Mouse (Mus musculus): ENCODE measurements around the gene Prkaca.
A peak's percentile ranks its signal among the peaks of the same experiment; 100 is the strongest.
"Not testable (repeated sequence)": the region's sequence is repeated elsewhere in the genome, so short reads cannot be mapped to it uniquely, and the experiment has no call there.

The Prkaca gene

DNA sequence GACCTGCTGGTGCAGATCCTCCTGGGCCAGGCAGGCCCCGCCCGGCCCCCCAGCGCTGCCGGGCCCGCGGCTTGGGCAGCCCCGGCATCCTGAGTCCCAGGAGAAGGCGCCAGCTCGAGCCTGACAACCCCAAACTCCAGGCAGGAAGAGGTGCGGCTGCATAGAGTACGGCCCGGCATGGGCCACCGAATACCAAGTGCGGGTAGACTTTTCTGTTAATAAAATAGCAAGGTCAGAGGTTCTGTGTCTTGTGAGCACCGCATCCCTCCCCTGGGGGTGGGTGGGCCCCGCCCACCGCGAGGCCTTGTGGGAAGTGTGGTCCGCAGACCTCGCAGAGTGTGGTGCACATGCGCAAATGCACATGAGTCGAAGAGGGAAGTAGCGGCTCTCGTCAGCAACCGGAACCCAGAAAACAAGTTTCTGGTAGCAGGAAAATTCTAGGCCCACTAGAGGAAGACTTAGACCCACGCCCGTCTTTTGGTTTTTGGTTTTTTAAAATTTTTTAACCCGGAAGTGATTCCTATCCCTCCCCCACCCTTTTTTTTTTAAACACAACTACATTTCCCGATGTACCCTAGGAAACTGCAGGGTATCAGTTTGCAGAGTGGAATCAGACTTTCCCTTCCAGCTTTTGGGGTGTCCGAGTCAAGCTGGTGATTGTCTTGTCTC is 31.9 kb downstream of the Prkaca start:
- peak; percentile 96 for DNase-seq

DNA sequence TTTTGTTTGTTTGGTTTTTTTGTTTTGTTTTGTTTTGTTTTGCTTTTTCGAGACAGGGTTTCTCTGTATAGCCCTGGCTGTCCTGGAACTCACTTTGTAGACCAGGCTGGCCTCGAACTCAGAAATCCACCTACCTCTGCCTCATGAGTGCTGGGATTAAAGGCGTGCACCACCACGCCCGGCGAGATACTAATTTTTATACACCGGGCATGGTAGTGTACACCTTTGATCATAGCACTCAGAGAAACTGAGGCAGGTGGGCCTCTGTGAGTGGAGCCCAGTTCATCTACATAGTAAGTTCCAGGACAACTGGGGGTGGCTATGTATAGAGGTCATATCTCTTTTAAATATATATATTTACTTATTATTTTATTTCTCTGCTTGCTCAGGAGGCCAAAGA is 32.7 kb downstream of the Prkaca start:
- DNase-seq = not testable (repeated sequence)

DNA sequence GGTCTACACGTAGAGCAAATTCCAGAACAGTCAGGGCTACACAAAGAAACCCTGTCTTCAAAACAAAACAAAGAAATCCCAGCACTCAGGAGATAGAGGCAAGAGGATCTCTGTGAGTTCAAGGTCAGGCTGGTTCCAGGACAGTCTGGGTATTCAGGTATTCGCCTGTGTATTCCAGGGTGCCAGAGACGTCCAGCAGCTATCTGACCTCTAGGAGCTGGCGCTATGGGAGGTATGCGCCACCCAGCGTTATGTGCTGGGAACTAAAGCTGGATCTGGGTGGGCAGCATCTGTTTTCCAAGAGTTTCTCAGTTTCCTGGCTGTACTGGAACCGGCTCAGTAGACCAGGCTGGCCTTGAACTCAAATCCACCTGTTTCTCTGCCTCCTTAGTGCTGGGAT is 35.6 kb downstream of the Prkaca start:
- DNase-seq = no peak

DNA sequence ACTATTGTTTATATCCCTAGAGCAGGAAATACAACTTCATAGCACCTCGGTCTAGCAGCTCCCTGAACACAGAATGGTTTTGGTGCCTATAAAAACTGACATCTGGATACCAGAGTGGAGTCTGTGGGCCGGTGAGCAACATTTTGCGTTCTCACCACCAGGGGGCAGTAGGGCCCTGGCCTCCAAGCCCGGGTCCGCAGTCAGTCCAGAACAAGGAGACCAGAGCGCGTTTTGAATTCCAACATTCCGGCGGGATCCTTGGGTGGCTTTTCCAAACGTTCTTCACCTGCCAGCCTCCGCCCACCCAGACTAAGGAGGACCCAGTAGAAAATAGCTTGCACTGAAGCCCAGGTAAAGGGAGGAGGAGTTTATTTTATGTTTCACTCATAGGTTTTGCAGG is 37.1 kb downstream of the Prkaca start:
- DNase-seq = peak; percentile 93

DNA sequence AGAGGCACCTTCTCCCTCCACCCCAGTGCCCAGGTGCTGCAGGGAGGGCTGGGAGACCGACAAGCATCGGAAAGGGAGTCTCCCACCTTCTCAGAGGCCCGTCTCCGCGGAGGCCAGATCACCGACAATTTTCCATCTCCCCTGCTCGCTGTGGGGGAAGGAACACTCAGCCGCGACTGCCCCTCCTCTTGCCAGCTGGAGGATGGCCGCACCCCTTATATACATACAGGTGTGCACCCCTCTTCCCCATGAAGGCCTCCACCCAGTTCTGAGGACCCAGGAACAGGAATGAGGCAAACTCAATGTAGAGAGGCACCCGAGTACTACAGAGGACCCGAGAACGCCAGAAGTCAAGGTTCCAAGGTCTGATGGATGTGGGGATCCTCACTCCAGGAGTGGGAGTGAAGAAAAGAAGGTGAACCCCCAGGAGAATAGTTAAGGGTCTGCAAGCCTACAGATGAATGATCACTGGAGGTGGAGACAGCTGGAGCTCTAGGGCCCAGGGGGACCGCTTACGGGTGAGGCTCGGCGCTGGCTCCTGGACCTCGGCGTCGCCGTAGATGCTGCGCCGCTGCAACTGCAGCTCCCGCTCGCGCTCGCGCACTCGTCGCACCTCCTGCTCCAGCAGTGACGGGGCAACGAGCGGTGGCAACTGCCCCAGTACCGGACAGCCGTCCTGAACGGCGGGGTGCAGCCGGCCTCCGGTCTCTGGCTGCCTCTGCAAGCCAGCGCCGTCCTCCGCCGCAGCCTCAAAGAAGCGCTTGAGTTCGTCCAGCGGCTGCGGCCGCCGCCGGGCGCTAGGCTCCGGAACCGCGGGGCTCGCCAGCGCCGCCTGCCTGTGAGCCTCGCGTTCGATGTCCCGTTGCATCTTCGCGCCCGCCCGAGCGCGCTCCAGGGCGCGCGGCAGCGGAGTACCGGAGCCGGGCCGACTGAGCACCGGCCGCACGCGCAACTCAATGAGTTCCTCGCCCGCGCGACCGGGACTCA is 38.1 kb downstream of the Prkaca start:
- DNase-seq = peak; percentile 88

DNA sequence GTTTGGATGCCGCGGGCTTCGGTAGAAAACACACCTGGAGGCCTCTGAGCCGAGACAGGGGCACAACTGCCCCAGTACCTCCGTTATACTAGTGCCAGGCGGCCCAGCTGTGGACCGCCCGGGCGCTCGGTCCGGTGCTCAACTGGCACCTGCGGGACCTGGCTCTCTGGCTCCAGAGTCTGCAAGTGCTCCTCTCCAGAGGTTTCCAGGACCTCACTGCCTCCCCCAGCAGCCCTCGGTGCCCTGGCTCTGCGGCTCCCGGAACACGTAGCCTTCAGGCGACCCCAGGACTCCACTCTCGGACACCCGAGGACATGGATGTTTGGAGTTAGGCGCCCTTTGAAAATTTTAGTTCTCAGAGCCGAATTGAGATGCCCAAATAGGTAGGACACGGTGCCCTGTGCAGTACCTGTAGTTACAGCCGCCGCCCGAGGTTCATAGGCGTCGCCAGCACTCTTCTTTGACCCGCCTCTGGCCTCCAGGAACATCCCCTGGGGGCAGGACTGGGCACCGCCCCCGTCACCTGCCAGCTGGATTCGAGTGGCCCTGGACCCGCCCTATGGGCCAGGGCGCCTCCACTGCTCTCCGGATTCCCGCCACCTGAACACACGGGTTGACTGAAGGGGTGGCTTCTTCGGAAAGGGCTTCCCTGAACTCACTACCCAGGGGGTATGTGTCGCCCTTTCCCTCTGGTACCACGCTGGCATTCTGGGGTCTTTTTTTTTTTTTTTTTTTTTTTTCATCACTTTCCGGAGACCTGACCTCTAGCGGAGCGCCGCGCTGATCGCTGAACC is 39.1 kb downstream of the Prkaca start, which contains the start of gene 2210011C24Rik:
Gene 2210011C24Rik, minus strand, starts transcription at position 467 of the 794 bp plus-strand sequence.
- peak; percentile 84 for DNase-seq

DNA sequence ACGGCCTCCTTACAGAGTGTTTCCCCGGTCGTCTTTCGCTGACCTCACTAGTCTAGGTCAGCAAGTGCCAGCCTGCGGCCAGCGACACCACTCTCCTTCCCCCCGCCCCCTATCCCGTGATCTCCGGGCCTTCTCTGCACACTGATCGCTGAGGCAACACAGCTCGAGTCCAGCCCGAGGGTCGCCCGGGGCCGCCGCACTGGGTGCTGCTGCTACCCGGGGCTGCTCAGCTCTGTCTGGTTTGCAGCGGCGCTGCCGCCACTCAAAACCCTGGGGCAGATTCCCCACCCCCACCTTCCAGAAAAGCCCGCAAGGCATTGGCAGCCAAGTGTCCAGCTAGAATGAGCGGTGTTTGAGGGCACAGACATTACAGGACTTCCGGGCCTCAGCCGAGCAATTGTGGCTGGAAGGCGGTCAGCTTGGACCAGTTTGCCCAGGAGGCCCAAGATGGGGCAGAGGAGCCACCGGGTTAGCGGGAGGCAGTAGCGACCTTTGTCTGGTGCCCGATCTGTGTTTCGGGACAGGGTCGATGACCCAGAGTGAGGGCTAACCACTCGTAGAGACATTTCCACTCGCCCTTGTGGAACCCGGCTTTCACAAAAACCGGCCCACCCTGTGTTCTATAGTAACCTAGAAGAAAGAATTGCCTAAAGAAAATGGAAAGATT is 39.8 kb downstream of the Prkaca start:
- peak; percentile 58 for DNase-seq

DNA sequence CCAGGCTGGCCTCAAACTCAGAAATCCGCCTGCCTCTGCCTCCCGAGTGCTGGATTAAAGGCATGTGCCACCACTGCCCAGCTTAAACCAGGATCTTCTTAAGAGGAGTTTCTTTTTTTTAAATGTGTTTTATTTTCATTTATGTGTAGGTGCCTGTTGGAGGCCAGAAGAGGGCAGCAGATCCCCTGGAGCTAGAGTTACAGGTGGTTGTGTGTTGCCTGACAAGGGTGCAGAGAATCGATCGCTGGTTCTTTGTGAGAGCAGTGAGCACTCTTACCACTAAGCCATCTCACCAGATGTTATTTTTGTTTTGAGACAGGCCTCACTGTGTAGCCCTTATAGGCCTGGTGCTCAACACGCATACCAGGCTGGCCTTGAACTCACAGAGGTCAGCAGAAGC is 43.0 kb downstream of the Prkaca start:
- DNase-seq = no peak

DNA sequence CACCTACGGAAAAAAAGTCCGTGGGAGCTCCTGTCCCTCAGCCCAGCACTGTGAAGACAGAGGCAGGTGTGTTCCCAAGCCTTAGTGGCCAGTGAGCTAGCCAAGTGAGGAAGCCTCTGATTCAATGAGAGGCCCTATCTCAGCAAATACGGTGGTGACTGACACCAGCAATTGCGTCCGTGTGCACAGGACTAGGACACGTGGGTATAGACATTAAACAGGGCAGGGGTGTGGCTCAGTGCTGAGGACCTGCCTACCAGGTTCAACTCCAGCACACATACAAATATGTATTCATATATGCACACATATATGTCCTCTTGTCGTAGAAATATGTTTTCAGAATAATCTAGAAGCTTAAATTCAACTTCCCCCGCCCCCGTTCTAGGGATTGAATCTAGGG is 46.9 kb downstream of the Prkaca start:
- no peak for DNase-seq

DNA sequence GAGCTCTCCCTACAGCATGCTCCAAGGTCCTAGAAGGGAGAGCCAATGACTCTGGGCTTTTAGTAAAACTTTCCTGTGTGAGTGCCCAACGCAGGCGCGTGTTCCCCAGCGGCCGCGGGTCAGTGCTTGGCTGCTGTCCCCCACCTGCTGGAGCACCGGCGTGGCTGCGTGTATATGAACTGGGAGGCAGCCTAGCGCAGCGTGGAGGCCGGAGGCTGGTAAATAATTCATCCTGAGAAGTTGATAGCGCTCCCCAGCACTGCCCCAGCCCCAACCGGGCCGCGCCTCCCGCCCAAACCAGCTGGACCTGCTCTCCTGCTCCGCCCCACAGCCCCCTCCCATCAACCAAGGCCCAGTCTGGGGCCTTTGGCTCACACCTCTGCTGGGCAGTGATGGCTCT is 48.3 kb downstream of the Prkaca start, which contains the start of gene Palm3:
Gene Palm3, plus strand, starts transcription at position 376 of the 400 bp plus-strand sequence.
- peak; percentile 77 for DNase-seq

DNA sequence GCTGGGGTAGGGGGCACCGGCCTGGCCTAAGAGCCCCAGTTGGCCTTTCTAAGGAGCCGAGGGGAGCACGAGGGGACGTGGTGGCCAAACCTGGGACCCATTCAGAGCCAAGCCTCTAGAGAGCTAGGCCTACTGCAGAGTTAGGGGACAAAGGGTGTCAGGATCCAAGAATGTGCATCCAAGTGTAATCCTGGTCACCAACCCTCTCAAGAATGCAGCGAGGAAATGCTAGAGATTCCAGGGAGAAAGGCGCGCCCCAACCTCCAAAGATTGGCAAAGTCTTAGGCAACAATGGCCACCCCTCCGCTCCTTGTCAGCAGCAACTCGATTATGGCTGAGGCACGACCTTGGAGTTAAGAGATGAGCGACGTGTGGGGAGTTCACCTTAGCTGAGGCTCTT is 48.8 kb downstream of the Prkaca start:
- DNase-seq = peak; percentile 42

DNA sequence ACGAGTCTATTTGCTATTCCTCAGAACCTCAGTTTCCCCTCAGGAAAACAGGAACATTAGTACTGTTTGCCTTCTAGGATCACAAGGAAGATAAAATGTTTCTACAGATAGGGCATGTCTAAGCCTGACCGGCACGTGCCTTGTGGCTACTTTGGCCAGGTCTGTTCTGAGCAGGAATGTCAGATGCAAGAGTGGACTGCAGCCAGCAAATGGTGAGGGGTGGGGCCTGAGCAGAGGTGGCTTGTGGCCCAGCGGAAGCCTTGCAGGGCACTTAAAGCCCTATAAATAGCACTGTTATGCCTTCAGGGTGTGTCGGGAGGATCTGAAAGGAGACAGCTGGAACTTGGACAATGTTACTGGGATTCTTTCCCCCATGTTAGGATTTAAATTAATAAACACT is 50.3 kb downstream of the Prkaca start:
- DNase-seq = peak; percentile 85

DNA sequence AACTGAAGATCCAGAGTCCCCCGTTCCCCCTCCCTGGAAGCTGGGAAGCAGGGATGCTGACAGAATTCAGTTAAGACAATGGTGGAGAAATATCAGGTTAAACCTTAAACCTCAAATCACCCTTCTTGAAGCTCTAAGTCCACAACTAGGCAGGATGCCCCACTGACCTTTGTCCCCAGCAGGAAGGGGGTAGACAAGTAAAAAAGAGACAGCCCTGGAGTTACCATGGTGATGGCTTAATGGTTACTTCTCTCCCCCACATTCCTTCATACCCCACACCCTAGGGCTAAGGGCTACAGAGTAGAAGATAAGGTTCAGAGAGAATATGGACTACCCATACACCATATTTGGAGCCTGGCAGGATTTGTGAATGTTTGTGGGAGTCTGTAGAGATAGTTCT is 50.8 kb downstream of the Prkaca start:
- peak; percentile 73 for DNase-seq

DNA sequence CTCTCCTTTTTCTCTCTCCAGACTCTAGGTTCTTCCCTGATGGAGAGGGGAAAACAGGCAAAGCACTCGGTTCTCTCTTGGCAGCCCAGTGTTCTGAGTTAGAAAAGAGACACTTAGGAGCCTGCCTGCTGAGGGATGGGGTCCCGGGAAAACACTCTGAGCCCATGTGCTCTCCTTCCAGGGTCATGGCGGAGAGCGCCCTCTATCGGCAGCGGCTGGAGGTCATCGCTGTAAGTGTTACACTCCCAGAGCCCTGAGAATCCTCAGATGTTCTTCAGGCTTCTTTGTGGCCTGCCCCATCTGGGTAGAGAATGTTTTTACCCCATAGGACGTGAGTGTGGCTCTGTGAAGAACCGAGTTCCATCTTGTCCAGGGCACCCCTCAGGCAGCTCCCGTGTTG is 51.4 kb downstream of the Prkaca start:
- peak; percentile 77 for DNase-seq

DNA sequence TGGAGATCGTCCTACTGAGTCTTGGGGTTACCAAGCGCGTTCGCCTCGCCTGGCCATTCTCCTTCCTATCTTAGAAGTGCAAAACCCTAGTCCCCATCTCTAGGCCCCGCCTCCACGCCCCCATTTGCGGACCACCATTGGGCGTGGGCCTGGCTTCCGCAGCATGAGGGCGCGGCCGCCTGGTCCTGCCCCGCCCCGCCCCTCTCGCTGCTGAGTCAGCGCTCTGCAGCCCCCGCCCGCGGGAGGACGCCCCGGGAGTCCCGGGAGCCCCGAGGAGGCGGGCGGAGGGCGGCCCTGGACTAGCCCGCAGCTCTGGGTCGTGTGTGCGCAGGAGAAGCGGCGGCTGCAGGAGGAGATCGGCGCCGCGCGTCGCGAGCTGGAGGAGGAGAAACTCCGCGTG is 53.1 kb downstream of the Prkaca start:
- DNase-seq = no peak

DNA sequence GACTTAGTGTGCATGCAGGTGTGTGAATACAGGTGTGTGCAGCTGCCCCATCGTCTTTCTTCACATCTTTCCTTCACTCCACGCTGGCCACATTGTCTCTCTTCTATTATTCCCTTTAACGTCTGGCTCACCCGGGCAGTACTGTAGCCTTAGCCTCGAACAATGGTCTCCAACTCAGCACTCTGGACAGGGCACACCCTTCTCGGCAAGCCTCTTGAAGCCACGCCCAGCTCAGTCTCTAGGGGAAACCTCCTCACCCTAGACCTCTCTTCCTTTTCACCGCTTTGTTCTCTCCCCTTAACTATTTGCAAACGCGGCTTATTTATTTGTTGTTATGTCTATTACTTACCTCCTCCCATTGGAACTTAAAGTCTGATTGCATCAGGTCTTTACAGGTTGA is 54.7 kb downstream of the Prkaca start:
- DNase-seq = no peak

DNA sequence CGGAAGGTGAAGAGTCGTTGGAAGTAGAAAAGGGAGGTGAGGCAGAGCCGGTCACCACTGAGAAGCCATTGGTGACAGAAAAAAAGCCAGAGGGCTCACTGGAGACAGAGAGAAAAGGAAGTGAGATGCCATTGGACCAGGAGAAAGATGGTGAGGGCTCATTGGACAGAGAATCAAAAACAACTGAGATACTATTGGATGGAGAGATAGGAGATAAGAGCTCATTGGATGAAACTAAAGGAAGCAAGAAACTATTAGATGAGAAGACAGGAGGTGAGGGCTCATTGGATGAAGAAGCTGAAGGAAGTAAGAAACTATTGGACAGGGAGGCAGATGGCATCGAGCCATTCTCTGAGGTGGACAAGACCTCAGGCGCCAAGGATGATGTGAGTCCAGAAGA is 56.5 kb downstream of the Prkaca start:
- DNase-seq = no peak

DNA sequence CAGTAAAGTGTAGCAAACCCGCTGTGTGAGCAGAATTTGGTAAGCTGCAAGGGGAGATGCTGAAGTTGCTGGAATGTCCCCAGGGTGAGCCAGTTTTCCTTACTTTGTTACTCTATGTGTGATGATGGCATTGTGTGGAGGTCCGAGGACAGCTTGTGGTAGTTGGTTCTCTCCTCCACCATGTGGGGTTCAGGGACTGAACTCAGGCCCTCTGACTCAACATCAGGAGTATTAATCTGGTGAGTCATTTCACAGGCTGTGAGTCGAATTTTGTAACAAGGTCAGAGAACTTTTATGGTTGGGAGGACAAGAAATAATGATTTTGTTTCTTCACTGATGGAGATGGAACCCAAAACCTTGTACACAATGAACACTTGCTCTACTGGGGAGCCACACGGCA is 60.0 kb downstream of the Prkaca start:
- no peak for DNase-seq

DNA sequence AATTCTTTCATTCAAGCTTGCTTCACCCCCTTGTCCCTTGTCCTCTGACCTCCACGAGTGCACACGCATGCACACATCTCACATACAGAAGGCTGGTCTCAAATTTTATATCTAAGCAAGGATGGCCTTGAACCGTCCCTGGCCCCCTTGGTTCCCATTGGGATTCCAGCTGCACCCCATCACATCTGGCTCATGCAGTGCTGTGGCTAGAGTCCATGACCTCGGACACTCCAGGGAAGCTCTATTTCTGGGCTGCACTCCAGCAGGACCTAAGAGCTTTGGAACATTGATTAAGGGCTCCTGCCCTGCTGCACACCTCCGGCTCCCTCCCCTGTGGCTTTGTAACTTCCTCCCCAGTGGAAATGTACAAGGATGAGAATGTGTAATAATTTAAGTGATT is 65.2 kb downstream of the Prkaca start:
- no peak for DNase-seq

DNA sequence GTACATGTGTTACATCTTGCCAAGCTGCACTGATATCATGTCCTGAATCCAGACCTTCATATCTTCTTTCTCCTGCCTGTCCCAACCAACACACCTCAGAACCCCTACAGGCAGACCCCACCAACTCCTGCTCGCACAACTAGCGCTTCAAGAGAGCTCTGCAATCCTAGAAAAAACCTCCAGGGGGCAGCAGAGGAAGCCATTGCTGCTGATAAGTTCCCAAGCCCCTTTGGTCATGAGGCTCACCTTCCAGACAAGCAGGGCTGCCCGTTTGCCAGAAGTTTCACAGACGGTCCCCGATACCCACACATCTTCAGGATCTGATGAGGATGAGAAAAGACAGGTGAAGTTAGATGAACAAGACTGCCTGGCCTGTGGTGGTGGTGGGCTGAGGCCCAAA is 66.3 kb downstream of the Prkaca start:
- DNase-seq = peak; percentile 78

DNA sequence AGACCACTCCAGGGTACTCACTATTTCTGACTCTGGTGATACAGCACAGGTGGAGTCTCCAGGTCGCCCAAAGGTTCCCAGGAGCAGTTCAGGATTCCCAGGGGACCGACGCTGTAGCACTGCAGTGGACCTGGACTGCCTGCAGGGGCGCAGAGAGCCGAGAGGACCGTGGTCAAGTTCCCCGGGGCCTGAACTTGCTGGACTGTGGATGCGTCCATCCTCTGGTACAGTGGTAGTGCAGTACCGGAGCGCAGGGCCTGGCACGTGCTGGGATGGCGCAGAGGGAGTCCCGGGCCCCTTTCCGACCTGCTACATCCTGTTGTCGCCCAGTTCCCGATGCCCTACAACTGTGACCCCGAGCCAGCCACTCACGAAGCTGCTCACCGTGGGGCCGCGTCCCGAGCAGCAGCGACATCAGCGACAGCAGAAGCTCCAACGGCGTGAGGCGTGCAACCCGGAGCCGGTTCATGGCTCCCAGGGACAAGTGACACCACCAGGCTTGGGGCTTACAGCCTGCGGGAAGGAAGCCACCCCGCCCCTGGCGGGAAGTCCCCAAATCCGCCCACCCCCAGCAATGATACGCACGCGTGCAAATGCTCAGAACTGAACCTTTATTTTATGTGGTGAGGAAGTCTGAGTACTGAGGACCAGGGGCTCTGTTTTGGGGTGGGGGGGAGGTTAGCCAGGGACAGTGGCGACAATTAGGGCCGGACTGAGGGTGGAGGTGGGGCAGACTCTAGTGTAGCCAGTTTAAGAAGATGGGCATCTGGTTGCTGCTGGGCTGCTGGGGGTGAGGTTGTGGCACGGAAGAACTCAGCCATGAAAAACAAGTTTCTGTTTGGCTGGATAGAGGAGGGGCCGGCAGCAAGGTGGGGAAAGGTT is 69.5 kb downstream of the Prkaca start, which contains the start of gene Il27ra:
Gene Il27ra, minus strand, starts transcription at position 524 of the 882 bp plus-strand sequence.
- peak; percentile 74 for DNase-seq

Measured in kidney, adult 18-20 months (tissue).